Mouse (Mus musculus): ENCODE data around the gene Urod. TPM values are rescaled to one million over a fixed set of nuclear protein-coding genes. Genes with fewer than 3 reads are reported as not detected.

Urod gene
- polyA plus RNA-seq (2012; ENCODE audit: low replicate concordance), result 14.6 and 47.6 TPM in 2 replicates

DNA sequence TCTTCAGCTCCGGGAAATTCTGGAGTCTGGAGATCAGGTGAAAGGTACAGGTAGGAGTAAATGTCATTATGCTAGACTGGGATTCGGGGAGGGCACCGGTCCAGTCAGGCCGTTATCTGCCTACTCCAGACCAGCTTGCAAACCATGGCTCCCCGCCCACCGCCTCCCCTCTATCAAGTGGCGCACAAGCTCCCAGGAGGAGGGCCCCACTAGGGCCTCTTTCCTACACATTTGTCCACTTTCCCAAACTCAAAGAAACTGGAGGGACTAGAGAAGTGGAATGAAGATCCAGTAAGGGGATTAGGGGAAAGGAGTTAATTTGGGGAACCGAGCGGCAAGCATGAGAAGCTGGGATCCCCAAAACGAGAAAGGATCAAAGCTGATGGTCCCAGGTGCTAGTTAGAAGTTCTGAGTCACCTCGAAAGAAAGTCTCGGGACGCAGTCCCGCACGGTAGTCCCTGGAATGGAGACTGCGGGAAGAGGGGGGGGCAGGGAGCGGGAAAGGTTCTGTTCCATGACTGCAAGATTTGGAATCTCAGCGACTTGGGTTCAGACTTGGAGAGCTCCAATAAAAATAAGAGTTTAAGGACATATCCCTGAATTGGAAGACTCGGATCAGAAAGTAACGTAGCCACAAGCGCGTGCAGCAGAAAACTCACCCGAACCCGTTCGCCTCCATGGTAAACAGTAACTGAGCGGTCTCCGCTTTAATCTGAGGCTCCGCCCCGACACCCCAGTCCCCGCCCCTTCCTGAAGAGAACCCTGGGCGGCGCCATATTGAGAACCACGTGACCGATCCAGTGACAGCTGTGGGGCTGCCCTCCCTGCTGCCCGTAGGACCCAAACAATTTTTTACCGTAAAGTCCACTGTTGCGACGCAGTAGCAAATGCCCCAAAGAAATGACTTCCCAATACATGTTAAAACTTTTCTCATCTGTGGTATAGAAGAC, at the start of gene Urod:
Urod (minus strand) TSS at position 742 of the 950 bp plus-strand sequence.

DNA sequence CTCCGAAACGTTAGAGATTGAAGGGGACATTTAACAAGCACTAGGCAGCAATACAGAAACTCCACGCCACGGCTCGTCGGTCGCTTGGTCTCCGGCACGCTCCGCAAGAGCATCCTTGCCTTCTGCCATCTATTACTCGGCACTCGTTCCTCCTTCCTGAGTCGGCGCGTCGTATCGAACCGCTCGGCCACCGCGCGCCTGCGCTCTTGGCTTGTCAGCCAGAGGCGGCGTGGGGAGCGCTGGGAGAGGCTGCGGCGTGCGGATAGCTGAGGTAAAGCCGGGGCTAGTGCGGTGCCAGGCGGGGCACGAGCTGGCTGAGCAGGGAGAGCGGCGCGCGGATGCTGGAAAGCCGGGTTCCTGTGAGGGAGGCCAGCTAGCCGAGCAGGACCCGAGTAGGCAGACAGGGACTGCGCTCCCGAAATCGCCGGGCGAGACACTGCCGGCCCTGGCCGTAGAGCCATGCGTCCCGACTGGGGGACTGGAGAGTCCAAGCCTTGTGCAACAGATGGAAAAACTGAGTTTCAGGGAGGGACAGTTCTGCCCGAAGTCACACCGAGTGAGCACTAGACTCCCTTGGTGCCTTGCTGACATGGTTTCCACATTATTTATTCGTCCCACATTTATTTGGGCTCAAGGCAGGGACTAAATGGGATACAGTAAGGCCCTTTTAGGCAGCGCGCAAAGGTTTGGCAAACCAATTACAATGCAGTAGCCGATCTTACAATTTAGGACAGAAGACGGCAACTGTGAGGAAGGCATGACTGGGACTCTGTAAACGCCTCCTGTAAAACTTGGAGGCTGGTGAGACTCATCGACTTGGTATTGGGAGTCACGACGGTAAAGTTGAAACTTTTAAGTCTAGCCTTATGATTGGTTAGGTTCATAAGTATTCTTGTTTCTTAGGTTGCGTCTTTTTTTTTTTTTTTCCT, 25.3 kb upstream of the Urod start, which contains the start of gene Eif2b3:
Eif2b3 (plus strand) TSS at position 197 of the 929 bp plus-strand sequence.

DNA sequence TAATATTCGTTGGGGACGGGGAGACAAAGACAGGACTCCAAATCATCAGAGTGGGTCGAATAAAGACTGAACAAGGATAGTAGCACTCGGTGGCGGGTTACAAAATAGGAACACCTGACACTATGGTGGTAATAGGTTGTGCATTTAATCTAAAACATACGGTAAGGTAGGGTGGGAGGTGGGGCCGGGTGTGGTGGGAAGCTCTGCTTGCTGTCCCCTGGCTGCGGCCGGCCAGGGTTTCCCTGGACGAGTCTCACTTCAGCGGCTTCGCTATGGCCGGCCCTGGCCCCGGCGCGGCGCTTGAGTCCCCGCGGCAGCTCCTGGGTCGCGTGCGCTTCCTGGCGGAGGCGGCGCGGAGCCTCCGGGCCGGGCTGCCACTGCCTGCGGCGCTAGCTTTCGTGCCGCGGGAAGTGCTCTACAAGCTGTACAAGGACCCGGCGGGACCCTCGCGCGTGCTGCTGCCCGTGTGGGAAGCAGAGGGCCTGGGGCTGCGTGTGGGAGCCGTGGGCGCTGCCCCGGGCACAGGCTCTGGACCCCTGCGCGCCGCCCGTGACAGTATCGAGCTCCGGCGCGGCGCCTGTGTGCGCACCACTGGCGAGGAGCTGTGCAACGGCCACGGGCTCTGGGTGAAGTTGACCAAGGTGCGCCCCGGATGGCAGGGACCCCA, 1.1 kb upstream of the Urod start, which contains the start of gene Hectd3:
Hectd3 (plus strand) TSS at position 187 of the 667 bp plus-strand sequence.

Other genes with a start within 250 kb of the Urod start
- gene Toe1, start 186.8 kb downstream of the Urod start, polyA plus RNA-seq (2012; ENCODE audit: low replicate concordance), result 2.2 and 10.9 TPM in 2 replicates
- gene Mutyh, start 186.7 kb downstream of the Urod start, polyA plus RNA-seq (2012; ENCODE audit: low replicate concordance), result 4.1 and 4.8 TPM in 2 replicates
- gene Hpdl, start 172.7 kb downstream of the Urod start, polyA plus RNA-seq (2012; ENCODE audit: low replicate concordance), result 1.8 and 2.8 TPM in 2 replicates
- 0.05 and 0.08 TPM in 2 replicates for gene Zswim5, start 117.0 kb downstream of the Urod start, polyA plus RNA-seq (2012; ENCODE audit: low replicate concordance)
- gene Hectd3, start 904 bp upstream of the Urod start, polyA plus RNA-seq (2012; ENCODE audit: low replicate concordance), result 13.6 and 25.4 TPM in 2 replicates
- gene Eif2b3, start 25.0 kb upstream of the Urod start, polyA plus RNA-seq (2012; ENCODE audit: low replicate concordance), result 2.5 and 4.6 TPM in 2 replicates
- gene Ptch2, start 101.7 kb upstream of the Urod start, polyA plus RNA-seq (2012; ENCODE audit: low replicate concordance), result 0.33 and 0.56 TPM in 2 replicates
- gene Btbd19, start 131.3 kb upstream of the Urod start, polyA plus RNA-seq (2012; ENCODE audit: low replicate concordance), result 25.7 and 39.3 TPM in 2 replicates
- gene Tctex1d4, start 132.4 kb upstream of the Urod start, polyA plus RNA-seq (2012; ENCODE audit: low replicate concordance), result 0.93 and 1.3 TPM in 2 replicates
- gene Plk3, start 139.6 kb upstream of the Urod start, polyA plus RNA-seq (2012; ENCODE audit: low replicate concordance), result 5.7 and 12.2 TPM in 2 replicates
- 222 and 793 TPM in 2 replicates for gene Rps8, start 161.8 kb upstream of the Urod start, polyA plus RNA-seq (2012; ENCODE audit: low replicate concordance)
- gene Kif2c, start 188.2 kb upstream of the Urod start, polyA plus RNA-seq (2012; ENCODE audit: low replicate concordance), result 4.0 and 16.4 TPM in 2 replicates

All from leukemia stem cell, adult 10-12 weeks (primary cell).